Mouse (Mus musculus): Measurements from ENCODE around the gene Leo1. TPM values are rescaled to one million over a fixed set of nuclear protein-coding genes. Genes with fewer than 3 reads are reported as not detected.

Gene Leo1
- polyA plus RNA-seq (2012; fragmentation: generic; extraction: Trizol), result 25.4 TPM

DNA sequence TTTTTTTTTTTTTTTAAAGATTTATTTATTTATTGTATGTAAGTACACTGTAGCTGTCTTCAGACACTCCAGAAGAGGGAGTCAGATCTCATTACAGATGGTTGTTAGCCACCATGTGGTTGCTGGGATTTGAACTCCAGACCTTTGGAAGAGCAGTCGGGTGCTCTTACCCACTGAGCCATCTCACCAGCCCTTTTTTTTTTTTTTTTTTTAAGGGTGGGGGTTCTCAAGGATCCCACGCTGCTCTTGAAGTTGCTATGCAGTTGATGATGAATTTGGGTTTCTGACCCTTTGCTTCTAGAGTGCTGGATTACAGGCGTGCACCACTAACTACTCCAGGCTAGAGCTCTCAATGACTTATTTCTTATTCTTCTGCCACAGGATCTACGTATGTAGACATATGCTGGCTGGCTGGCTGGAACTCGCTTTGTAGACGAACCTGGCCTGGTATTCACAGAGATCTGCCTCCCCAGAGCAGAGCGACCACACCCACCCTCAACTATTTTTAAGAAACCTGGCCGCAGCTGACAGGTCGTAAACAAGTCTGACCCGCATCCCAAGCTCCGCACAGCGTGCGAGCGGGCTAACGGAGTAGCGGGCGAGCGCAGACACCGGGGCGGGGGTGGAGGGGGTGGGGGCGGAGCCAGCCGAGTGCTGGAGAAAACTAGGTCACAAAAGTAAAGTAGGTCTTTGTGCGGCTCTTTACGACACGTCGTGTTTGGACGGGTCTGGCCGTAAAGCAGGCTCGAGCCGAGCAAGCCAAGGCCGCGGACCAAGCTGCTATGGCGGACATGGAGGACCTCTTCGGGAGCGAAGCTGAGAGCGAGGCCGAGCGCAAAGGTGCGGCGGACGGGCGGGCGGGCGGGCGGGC, at the start of gene Leo1:
Leo1 (plus strand) TSS at position 729 of the 871 bp plus-strand sequence.
- Histone ChIP-seq H3K4me2 (ENCODE audit: low read depth) (peak within 1 kb of the TSS; percentile 82), H3ac (ENCODE audit: control insufficient read depth, insufficient read length) (peak within 1 kb of the TSS; percentile 52), H3K36me3 (ENCODE audit: control insufficient read depth, insufficient read depth) (no peaks in the 10 kb centered on the region), H3K79me2 (ENCODE audit: control insufficient read depth, insufficient read depth) (peaks cover 32% of the 10 kb centered on the region), H3K27me3 (ENCODE audit: control insufficient read depth, insufficient read depth, insufficient read length) (no peaks in the 10 kb centered on the region), H3K4me3 (peak within 1 kb of the TSS; percentile 61)
- TF ChIP-seq POLR2A (IDR thresholded peaks at IDR 0.05; ENCODE audit: insufficient read length, low read depth) (peak; percentile 91), REST (IDR thresholded peaks at IDR 0.05; ENCODE audit: insufficient read depth, insufficient read length) (peak; percentile 3), POLR2AphosphoS2 (IDR thresholded peaks at IDR 0.05; ENCODE audit: insufficient read length, low read depth) (peak; percentile 69), SRF (IDR thresholded peaks at IDR 0.05; ENCODE audit: control insufficient read depth, insufficient read length, low read depth) (no peak), MYOG (IDR thresholded peaks at IDR 0.05; ENCODE audit: control insufficient read depth in 1 of 3, insufficient read depth in 1 of 3, insufficient read length in 2 of 3, low read depth in 2 of 3) (peak in 1 of 3 experiments; percentile 3)

DNA sequence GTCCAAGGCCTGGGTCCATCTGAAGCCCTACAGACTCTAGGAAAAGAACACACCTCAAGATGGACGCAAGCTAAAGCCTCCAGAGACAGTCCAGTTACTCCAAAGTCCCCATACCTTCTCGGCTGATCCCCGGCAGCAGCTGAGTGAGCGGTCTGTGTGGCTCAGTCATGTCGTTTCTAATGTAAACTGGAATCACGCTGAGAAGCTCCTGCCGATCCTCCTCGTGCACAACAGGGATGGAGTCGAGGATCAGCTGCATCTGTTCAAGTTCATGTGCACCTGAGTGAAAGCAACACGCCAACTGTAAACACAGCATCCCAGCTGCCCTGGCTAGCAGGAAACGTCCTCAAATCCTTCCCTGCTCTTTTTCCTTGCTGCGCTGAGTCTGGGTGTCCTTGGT, 48.1 kb upstream of the Leo1 start:
- Histone ChIP-seq H3ac (ENCODE audit: control insufficient read depth, insufficient read length) (no peak overlapping the region), H3K79me2 (ENCODE audit: control insufficient read depth, insufficient read depth) (peaks cover 57% of the 10 kb centered on the region), H3K4me3 (no peak overlapping the region), H3K27me3 (ENCODE audit: control insufficient read depth, insufficient read depth, insufficient read length) (no peaks in the 10 kb centered on the region), H3K36me3 (ENCODE audit: control insufficient read depth, insufficient read depth) (peaks cover 82% of the 10 kb centered on the region), H3K4me2 (ENCODE audit: low read depth) (no peak overlapping the region)
- TF ChIP-seq CEBPB (IDR thresholded peaks at IDR 0.05; ENCODE audit: insufficient read depth, poor library complexity, severe bottlenecking) (no peak), TCF3 (IDR thresholded peaks at IDR 0.05; ENCODE audit: insufficient read length, low read depth) (no peak), TCF12 (IDR thresholded peaks at IDR 0.05; ENCODE audit: insufficient read depth, poor library complexity, severe bottlenecking) (no peak), REST (IDR thresholded peaks at IDR 0.05; ENCODE audit: insufficient read depth, insufficient read length) (no peak), SRF (IDR thresholded peaks at IDR 0.05; ENCODE audit: control insufficient read depth, insufficient read length, low read depth) (no peak), MYOD1 (IDR thresholded peaks at IDR 0.05; ENCODE audit: control insufficient read depth in 1 of 3, insufficient read length in 2 of 3, low read depth in 2 of 3) (no peak), E2F4 (IDR thresholded peaks at IDR 0.05; ENCODE audit: insufficient read depth) (no peak), MYOG (IDR thresholded peaks at IDR 0.05; ENCODE audit: control insufficient read depth in 1 of 3, insufficient read depth in 1 of 3, insufficient read length in 2 of 3, low read depth in 2 of 3) (no peak), USF1 (IDR thresholded peaks at IDR 0.05; ENCODE audit: low read depth) (no peak), MAX (IDR thresholded peaks at IDR 0.05; ENCODE audit: low read depth) (no peak), POLR2A (IDR thresholded peaks at IDR 0.05; ENCODE audit: insufficient read length, low read depth) (no peak), POLR2AphosphoS2 (IDR thresholded peaks at IDR 0.05; ENCODE audit: insufficient read length, low read depth) (no peak)

GRCm38 (mm10) chr9:75395971-75396370, 45.4 kb upstream of the Leo1 start:
- Histone ChIP-seq H3ac (ENCODE audit: control insufficient read depth, insufficient read length) (no peak overlapping the region), H3K4me2 (ENCODE audit: low read depth) (no peak overlapping the region), H3K4me3 (no peak overlapping the region), H3K27me3 (ENCODE audit: control insufficient read depth, insufficient read depth, insufficient read length) (no peaks in the 10 kb centered on the region), H3K79me2 (ENCODE audit: control insufficient read depth, insufficient read depth) (peaks cover 84% of the 10 kb centered on the region), H3K36me3 (ENCODE audit: control insufficient read depth, insufficient read depth) (peaks cover 63% of the 10 kb centered on the region)
- TF ChIP-seq POLR2A (IDR thresholded peaks at IDR 0.05; ENCODE audit: insufficient read length, low read depth) (no peak), MYOG (IDR thresholded peaks at IDR 0.05; ENCODE audit: control insufficient read depth in 1 of 3, insufficient read depth in 1 of 3, insufficient read length in 2 of 3, low read depth in 2 of 3) (no peak), TCF12 (IDR thresholded peaks at IDR 0.05; ENCODE audit: insufficient read depth, poor library complexity, severe bottlenecking) (no peak), REST (IDR thresholded peaks at IDR 0.05; ENCODE audit: insufficient read depth, insufficient read length) (no peak), MYOD1 (IDR thresholded peaks at IDR 0.05; ENCODE audit: control insufficient read depth in 1 of 3, insufficient read length in 2 of 3, low read depth in 2 of 3) (no peak), SRF (IDR thresholded peaks at IDR 0.05; ENCODE audit: control insufficient read depth, insufficient read length, low read depth) (no peak), E2F4 (IDR thresholded peaks at IDR 0.05; ENCODE audit: insufficient read depth) (no peak), POLR2AphosphoS2 (IDR thresholded peaks at IDR 0.05; ENCODE audit: insufficient read length, low read depth) (no peak), CEBPB (IDR thresholded peaks at IDR 0.05; ENCODE audit: insufficient read depth, poor library complexity, severe bottlenecking) (no peak), TCF3 (IDR thresholded peaks at IDR 0.05; ENCODE audit: insufficient read length, low read depth) (no peak), USF1 (IDR thresholded peaks at IDR 0.05; ENCODE audit: low read depth) (no peak)

DNA sequence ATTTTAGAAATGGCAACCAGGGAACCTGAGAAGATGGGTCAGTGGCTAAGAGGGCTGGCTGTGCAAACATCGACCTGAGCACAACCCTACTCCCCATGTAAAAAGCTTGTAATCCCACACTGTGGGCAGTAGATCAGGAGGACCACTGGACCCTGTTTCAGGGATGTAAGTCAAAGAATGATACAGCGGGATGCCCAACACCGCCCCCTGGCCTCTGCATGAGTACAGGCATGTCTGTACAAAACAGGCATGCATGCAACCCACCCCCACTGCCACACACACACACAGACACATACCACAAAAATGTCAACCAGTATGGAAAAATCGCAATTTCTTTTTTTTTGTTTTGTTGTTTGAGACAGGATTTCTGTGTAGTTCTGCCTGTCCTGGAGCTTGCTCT, 42.3 kb upstream of the Leo1 start:
- H3ac ChIP-seq (ENCODE audit: control insufficient read depth, insufficient read length), result no peak overlapping the region
- no peaks in the 10 kb centered on the region for H3K27me3 ChIP-seq (ENCODE audit: control insufficient read depth, insufficient read depth, insufficient read length)
- TF ChIP-seq TCF12 (IDR thresholded peaks at IDR 0.05; ENCODE audit: insufficient read depth, poor library complexity, severe bottlenecking) (no peak), SRF (IDR thresholded peaks at IDR 0.05; ENCODE audit: control insufficient read depth, insufficient read length, low read depth) (no peak), TCF3 (IDR thresholded peaks at IDR 0.05; ENCODE audit: insufficient read length, low read depth) (no peak), MYOG (IDR thresholded peaks at IDR 0.05; ENCODE audit: control insufficient read depth in 1 of 3, insufficient read depth in 1 of 3, insufficient read length in 2 of 3, low read depth in 2 of 3) (no peak), E2F4 (IDR thresholded peaks at IDR 0.05; ENCODE audit: insufficient read depth) (no peak), POLR2AphosphoS2 (IDR thresholded peaks at IDR 0.05; ENCODE audit: insufficient read length, low read depth) (no peak), CEBPB (IDR thresholded peaks at IDR 0.05; ENCODE audit: insufficient read depth, poor library complexity, severe bottlenecking) (no peak), MYOD1 (IDR thresholded peaks at IDR 0.05; ENCODE audit: control insufficient read depth in 1 of 3, insufficient read length in 2 of 3, low read depth in 2 of 3) (no peak), REST (IDR thresholded peaks at IDR 0.05; ENCODE audit: insufficient read depth, insufficient read length) (no peak), USF1 (IDR thresholded peaks at IDR 0.05; ENCODE audit: low read depth) (no peak), MAX (IDR thresholded peaks at IDR 0.05; ENCODE audit: low read depth) (no peak), POLR2A (IDR thresholded peaks at IDR 0.05; ENCODE audit: insufficient read length, low read depth) (no peak)
- no peak overlapping the region for H3K4me3 ChIP-seq
- H3K4me2 ChIP-seq (ENCODE audit: low read depth), result no peak overlapping the region
- peaks cover 100% of the 10 kb centered on the region for H3K79me2 ChIP-seq (ENCODE audit: control insufficient read depth, insufficient read depth)
- peaks cover 39% of the 10 kb centered on the region for H3K36me3 ChIP-seq (ENCODE audit: control insufficient read depth, insufficient read depth)

Data from myocyte (in vitro differentiated cells).